Mouse (Mus musculus): Measurements from ENCODE around the gene Prok1. TPM values are rescaled to one million over a fixed set of nuclear protein-coding genes. Genes with fewer than 3 reads are reported as not detected.

Prok1 gene
- polyA plus RNA-seq, 1 experiment from 2014 or later = 0.15 TPM

DNA sequence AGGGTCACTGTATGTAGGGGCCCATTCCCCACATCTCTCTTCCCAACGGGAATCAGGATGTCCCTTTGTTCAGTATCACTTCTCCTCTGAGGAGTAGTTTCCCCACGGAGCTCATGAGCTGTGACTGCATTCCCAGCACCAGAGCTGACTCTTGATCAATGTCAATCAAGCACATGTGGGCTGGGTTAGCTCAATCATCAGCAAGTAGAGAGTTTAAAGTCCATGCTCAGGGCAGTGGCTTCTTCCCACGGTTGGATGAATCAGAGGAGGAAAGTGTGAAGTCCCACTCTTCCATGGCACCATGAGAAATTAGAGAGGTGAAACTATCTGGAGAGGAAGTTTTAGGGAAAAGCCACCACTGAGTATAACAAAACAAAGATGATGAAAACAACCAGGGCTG, 9.5 kb upstream of the Prok1 start:
- Histone ChIP-seq H3K4me2 (ENCODE audit: low read depth, low read length) (no peak overlapping the region), H3K9ac (ENCODE audit: low read length) (no peak overlapping the region), H3K4me3 (replicated peaks; ENCODE audit: low read length) (no peak overlapping the region), H3K27me3 (ENCODE audit: control insufficient read depth, insufficient read depth, low read length) (no peaks in the 10 kb centered on the region), H3K36me3 (ENCODE audit: control insufficient read depth, insufficient read depth, low read length) (no peaks in the 10 kb centered on the region), H3K27ac (ENCODE audit: low read length) (no peak overlapping the region), H3K9me3 (replicated peaks; ENCODE audit: control insufficient read depth, low read length) (no peaks in the 10 kb centered on the region), H3K4me1 (ENCODE audit: control insufficient read depth, insufficient read depth, low read length) (no peaks in the 10 kb centered on the region)
- 64% methylated on average over 3 of the region's 3 CpGs for WGBS
- no peak for ATAC-seq (ENCODE audit: insufficient read depth, low FRiP score)

DNA sequence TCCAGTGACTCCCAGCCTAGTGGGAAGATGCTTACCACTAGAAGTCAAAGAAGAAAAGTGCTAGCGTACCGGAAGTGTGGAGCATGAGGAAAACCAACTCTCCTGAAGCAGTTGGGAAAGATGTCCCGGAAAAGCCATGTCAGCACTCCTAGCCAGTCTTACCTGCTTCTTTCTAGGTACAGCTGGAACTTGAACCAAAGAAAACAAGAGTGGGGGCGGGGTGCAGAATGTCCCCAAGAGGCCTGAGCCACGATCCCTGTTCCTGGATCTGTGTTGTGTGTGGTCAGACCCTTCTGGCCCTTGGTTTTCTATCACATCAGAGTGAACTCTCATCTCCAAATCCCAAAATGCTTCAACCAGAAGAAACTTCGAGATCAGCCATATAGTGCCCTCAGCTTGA, 7.4 kb upstream of the Prok1 start:
- Histone ChIP-seq H3K4me2 (ENCODE audit: low read depth, low read length) (no peak overlapping the region), H3K27ac (ENCODE audit: low read length) (no peak overlapping the region), H3K36me3 (ENCODE audit: control insufficient read depth, insufficient read depth, low read length) (no peaks in the 10 kb centered on the region), H3K9ac (ENCODE audit: low read length) (no peak overlapping the region), H3K4me1 (ENCODE audit: control insufficient read depth, insufficient read depth, low read length) (no peaks in the 10 kb centered on the region), H3K9me3 (replicated peaks; ENCODE audit: control insufficient read depth, low read length) (no peaks in the 10 kb centered on the region), H3K27me3 (ENCODE audit: control insufficient read depth, insufficient read depth, low read length) (no peaks in the 10 kb centered on the region), H3K4me3 (replicated peaks; ENCODE audit: low read length) (no peak overlapping the region)
- WGBS = 82% methylated on average over 6 of the region's 6 CpGs
- ATAC-seq (ENCODE audit: insufficient read depth, low FRiP score) = no peak

DNA sequence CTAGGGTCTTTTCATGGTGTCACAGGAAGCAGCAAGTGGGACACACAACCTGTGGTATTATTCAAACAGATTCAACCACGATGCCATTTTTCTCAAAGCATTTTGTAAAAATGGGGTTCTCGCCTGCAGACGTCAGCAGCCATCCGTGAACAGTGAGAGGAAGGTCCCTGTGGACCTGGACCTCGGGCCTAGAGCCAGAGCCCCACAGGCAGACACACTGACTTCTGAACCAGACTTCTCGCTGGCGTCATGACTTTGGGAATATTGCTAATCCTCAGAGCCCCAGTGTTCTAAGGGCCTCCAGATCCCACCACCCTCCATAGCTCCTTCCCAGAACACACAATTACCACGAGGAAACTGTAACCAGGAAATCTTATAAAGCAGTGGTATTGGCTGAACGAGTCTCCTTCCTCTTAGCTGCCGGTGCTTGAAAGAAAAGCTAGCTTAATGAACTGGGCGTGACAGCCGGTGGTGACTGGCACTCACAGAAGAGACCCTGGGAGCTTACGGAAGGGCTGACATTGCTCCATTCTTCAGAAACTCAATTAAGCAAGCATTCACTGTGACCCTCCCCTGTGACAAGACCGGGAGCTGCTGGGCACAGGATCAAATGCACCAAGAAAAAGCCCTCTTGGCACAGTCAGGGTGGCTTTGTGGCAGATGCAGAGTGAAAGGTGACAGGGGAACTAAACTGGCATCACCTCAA, 2.0 kb upstream of the Prok1 start:
- Histone ChIP-seq H3K4me3 (replicated peaks; ENCODE audit: low read length) (no peak overlapping the region), H3K36me3 (ENCODE audit: control insufficient read depth, insufficient read depth, low read length) (no peaks in the 10 kb centered on the region), H3K4me1 (ENCODE audit: control insufficient read depth, insufficient read depth, low read length) (no peaks in the 10 kb centered on the region), H3K27ac (ENCODE audit: low read length) (no peak overlapping the region), H3K27me3 (ENCODE audit: control insufficient read depth, insufficient read depth, low read length) (no peaks in the 10 kb centered on the region), H3K9me3 (replicated peaks; ENCODE audit: control insufficient read depth, low read length) (no peaks in the 10 kb centered on the region), H3K4me2 (ENCODE audit: low read depth, low read length) (no peak overlapping the region), H3K9ac (ENCODE audit: low read length) (no peak overlapping the region)
- no peak for ATAC-seq (ENCODE audit: insufficient read depth, low FRiP score)
- 54% methylated on average over 14 of the region's 14 CpGs for WGBS

DNA sequence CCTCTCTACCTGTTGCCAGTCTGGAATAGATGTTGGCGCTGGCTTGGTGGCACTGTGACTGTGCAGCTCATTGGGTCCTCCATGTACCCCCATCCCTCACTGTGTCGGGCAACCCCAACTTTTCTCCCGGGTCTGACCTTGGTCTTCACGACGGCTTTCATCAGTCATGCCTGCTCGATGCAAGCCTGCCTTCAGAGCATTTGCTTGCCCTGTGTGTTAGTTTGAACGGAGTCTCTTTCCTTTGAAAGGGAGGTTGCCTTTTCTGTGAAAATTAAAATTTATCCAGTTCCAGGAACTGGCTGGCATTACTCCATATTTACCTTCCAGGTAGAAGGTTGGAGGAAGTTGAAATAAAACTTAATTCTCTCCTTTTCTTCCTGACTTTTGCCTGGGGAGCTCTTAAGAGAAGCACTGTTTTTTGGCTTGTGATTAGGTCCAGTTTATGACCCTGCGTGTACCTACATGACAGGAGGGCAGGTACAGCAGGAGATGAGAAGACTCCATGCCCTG, 981 bp downstream of the Prok1 start:
- WGBS = 71% methylated on average over 8 of the region's 8 CpGs
- H3K27ac ChIP-seq (ENCODE audit: low read length) = no peak overlapping the region
- no peak for ATAC-seq (ENCODE audit: insufficient read depth, low FRiP score)
- no peak overlapping the region for H3K4me2 ChIP-seq (ENCODE audit: low read depth, low read length)
- H3K27me3 ChIP-seq (ENCODE audit: control insufficient read depth, insufficient read depth, low read length) = no peaks in the 10 kb centered on the region
- H3K36me3 ChIP-seq (ENCODE audit: control insufficient read depth, insufficient read depth, low read length) = no peaks in the 10 kb centered on the region
- no peaks in the 10 kb centered on the region for H3K9me3 ChIP-seq (replicated peaks; ENCODE audit: control insufficient read depth, low read length)
- H3K4me3 ChIP-seq (replicated peaks; ENCODE audit: low read length) = no peak overlapping the region
- H3K9ac ChIP-seq (ENCODE audit: low read length) = no peak overlapping the region
- no peaks in the 10 kb centered on the region for H3K4me1 ChIP-seq (ENCODE audit: control insufficient read depth, insufficient read depth, low read length)

DNA sequence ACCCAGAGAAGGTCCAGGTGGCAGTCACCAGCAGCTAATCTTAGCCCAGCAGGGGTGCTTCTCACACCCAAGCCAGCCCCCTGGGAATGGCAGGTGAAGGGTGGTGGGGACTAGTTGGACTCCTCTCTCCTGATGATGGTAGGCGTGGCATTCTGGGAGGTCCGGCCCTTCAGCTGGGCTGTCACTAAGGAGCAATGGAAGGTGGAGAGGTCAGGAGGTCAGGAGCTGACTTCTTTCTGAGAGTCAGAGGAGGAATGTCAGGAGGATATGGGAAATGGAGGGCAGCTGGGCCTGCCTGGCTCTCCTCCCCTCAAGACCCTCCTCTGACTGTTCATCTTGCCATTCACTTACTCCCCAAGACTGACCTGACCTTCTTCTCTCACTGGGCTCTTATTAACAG, 1.5 kb downstream of the Prok1 start:
- no peak overlapping the region for H3K27ac ChIP-seq (ENCODE audit: low read length)
- no peak for ATAC-seq (ENCODE audit: insufficient read depth, low FRiP score)

DNA sequence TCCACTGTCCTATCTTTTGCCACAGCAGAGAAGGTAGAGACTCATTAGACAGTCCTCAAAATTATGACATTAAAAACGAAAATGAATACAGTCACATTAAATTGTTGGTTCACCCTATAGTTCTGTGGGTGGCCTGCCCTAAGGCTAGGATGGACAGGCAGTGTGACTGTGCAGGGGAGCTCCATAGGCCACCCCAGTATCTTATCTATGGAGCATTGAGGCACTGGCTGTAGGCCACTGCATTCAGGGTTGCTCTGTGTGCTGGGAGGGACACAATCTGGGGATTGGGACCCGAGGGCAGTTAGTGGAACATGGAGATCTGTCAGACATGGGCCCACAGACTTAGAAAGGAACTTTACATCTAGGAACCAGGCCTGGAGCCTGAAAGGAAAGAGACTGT, 5.6 kb downstream of the Prok1 start:
- H3K4me1 ChIP-seq (ENCODE audit: control insufficient read depth, insufficient read depth, low read length) = peaks cover 11% of the 10 kb centered on the region; the same call in 1 of the 2 replicates
- no peak overlapping the region for H3K9ac ChIP-seq (ENCODE audit: low read length)
- H3K27me3 ChIP-seq (ENCODE audit: control insufficient read depth, insufficient read depth, low read length) = no peaks in the 10 kb centered on the region
- H3K36me3 ChIP-seq (ENCODE audit: control insufficient read depth, insufficient read depth, low read length) = no peaks in the 10 kb centered on the region
- ATAC-seq (ENCODE audit: insufficient read depth, low FRiP score) = no peak
- no peak overlapping the region for H3K4me2 ChIP-seq (ENCODE audit: low read depth, low read length)
- H3K27ac ChIP-seq (ENCODE audit: low read length) = no peak overlapping the region
- 32% methylated on average over 2 of the region's 2 CpGs for WGBS
- no peaks in the 10 kb centered on the region for H3K9me3 ChIP-seq (replicated peaks; ENCODE audit: control insufficient read depth, low read length)
- H3K4me3 ChIP-seq (replicated peaks; ENCODE audit: low read length) = no peak overlapping the region

More for the DNA sequence above, 1.5 kb downstream of the Prok1 start:
- Histone ChIP-seq H3K27me3 (ENCODE audit: control insufficient read depth, insufficient read depth, low read length) (no peaks in the 10 kb centered on the region), H3K4me3 (replicated peaks; ENCODE audit: low read length) (no peak overlapping the region), H3K4me1 (ENCODE audit: control insufficient read depth, insufficient read depth, low read length) (no peaks in the 10 kb centered on the region), H3K4me2 (ENCODE audit: low read depth, low read length) (no peak overlapping the region), H3K36me3 (ENCODE audit: control insufficient read depth, insufficient read depth, low read length) (no peaks in the 10 kb centered on the region), H3K9me3 (replicated peaks; ENCODE audit: control insufficient read depth, low read length) (no peaks in the 10 kb centered on the region), H3K9ac (ENCODE audit: low read length) (no peak overlapping the region)
- WGBS = 59% methylated on average over 2 of the region's 2 CpGs

DNA sequence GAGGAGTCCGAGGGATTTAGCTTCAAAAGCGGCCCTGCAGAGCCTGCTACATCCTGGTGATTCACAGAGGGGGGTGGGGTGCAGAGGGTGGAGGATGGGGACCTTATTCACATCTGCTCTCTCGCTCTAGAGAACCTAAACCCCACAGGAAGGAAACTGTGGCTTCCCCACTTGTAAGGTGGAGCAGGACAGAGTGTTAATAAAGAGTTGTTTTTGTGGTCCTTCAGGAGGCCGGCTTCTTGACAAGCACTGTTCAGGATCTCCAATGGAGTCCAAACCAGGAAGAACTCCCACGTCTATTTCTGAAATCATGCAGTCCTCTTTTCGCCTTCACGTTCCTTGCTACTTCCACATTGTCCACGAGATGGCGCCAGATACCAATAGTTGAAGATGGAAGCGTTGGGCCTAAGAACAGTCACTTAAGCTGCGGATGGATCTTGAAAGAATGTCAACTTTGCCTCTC, 6.1 kb downstream of the Prok1 start:
- H3K36me3 ChIP-seq (ENCODE audit: control insufficient read depth, insufficient read depth, low read length) = no peaks in the 10 kb centered on the region
- 7% methylated on average over 11 of the region's 11 CpGs for WGBS
- no peak overlapping the region for H3K4me3 ChIP-seq (replicated peaks; ENCODE audit: low read length)
- peak overlapping the region; percentile 30; the same call in 1 of the 2 replicates for H3K9ac ChIP-seq (ENCODE audit: low read length)
- no peak for ATAC-seq (ENCODE audit: insufficient read depth, low FRiP score)
- no peak overlapping the region for H3K4me2 ChIP-seq (ENCODE audit: low read depth, low read length)
- H3K9me3 ChIP-seq (replicated peaks; ENCODE audit: control insufficient read depth, low read length) = no peaks in the 10 kb centered on the region
- no peaks in the 10 kb centered on the region for H3K27me3 ChIP-seq (ENCODE audit: control insufficient read depth, insufficient read depth, low read length)
- no peak overlapping the region for H3K27ac ChIP-seq (ENCODE audit: low read length)
- peaks cover 11% of the 10 kb centered on the region; the same call in 1 of the 2 replicates for H3K4me1 ChIP-seq (ENCODE audit: control insufficient read depth, insufficient read depth, low read length)

DNA sequence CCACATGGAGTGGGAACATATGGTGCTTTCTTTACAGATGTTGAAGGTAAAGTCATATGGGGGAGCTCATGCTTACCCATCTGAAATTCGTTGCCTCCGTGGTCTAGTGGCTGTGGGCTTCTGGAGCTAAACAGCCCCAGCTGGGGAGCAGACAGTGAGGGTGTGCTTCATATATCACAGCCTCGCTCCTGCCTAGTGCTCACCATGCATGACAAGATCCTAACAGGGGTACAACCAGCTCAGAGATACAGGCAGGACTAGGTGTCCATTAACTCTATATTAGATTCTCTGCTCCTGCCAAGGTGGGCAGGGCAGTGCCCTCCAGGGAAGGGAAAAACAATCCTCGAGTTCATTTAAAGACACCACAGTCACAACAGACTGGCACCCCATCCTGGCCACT, 8.3 kb downstream of the Prok1 start:
- no peak overlapping the region for H3K4me2 ChIP-seq (ENCODE audit: low read depth, low read length)
- H3K4me3 ChIP-seq (replicated peaks; ENCODE audit: low read length) = no peak overlapping the region
- no peaks in the 10 kb centered on the region for H3K9me3 ChIP-seq (replicated peaks; ENCODE audit: control insufficient read depth, low read length)
- no peak overlapping the region for H3K9ac ChIP-seq (ENCODE audit: low read length)
- no peaks in the 10 kb centered on the region for H3K27me3 ChIP-seq (ENCODE audit: control insufficient read depth, insufficient read depth, low read length)
- no peak overlapping the region for H3K27ac ChIP-seq (ENCODE audit: low read length)
- no peaks in the 10 kb centered on the region for H3K36me3 ChIP-seq (ENCODE audit: control insufficient read depth, insufficient read depth, low read length)
- H3K4me1 ChIP-seq (ENCODE audit: control insufficient read depth, insufficient read depth, low read length) = peaks cover 11% of the 10 kb centered on the region; the same call in 1 of the 2 replicates
- ATAC-seq (ENCODE audit: insufficient read depth, low FRiP score) = no peak
- 65% methylated on average over 4 of the region's 4 CpGs for WGBS

DNA sequence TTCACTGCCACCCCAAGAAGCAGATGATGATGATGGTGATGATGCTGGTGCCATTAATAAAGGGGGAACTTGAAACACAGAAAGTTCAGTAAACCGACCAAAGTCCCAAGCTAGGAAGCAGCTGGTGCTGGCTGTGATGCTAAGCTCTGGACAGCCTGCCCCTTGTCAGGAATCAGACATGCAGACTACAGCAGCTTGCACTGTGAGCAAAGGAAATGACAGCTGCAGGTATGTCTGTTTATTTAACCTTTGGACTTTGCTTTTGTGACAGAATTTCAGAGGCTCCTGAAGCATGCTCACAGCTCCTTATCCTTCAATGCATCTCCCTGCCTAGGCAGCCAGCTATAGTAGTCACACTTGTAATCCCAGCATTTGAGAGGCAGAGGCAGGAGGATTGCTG, 9.0 kb downstream of the Prok1 start, which contains the start of gene A630076J17Rik:
TSS of gene A630076J17Rik (plus strand) at position 88 of the 400 bp plus-strand sequence.
- Histone ChIP-seq H3K4me1 (ENCODE audit: control insufficient read depth, insufficient read depth, low read length) (peaks cover 11% of the 10 kb centered on the region; the same call in 1 of the 2 replicates), H3K36me3 (ENCODE audit: control insufficient read depth, insufficient read depth, low read length) (no peaks in the 10 kb centered on the region), H3K4me2 (ENCODE audit: low read depth, low read length) (no peak within 1 kb of the TSS), H3K9me3 (replicated peaks; ENCODE audit: control insufficient read depth, low read length) (no peaks in the 10 kb centered on the region), H3K9ac (ENCODE audit: low read length) (no peak within 1 kb of the TSS), H3K27ac (ENCODE audit: low read length) (peak within 1 kb of the TSS; percentile 69), H3K4me3 (replicated peaks; ENCODE audit: low read length) (no peak within 1 kb of the TSS), H3K27me3 (ENCODE audit: control insufficient read depth, insufficient read depth, low read length) (no peaks in the 10 kb centered on the region)
- ATAC-seq (ENCODE audit: insufficient read depth, low FRiP score) = no peak; the same call in 1 of the 2 replicates
- WGBS = 7% methylated on average over 1 of the region's 1 CpGs
